Mouse (Mus musculus): ENCODE data around the gene Scamp2. TPM values are rescaled to one million over a fixed set of nuclear protein-coding genes. Genes with fewer than 3 reads are reported as not detected.

Gene Scamp2
- polyA plus RNA-seq, 2 experiments, result 13.9 to 21.1 TPM

DNA sequence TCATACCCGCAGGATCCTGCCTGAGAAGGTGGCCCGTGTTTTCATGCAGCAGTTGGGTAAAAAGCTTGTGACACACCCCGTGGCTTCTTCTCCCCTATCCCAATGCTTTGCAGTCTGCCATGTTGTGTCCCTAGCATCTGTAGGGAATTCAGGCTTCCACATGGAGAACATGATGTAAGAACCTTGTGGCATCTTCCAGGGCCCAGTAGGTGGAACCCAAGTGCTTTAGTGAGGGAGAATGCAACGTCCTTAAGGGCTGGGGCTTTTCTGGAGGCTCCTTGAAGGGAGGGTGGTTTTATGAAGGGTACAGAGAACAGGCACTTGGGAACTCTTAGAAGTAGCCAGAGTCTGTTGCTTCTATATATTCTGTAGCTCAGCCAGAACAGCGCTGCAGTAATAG, 30.0 kb downstream of the Scamp2 start:
- Histone ChIP-seq H3K27ac (no peak overlapping the region), H3K4me2 (ENCODE audit: low read depth) (no peak overlapping the region), H3K27me3 (ENCODE audit: control insufficient read depth, insufficient read depth, low read length) (no peaks in the 10 kb centered on the region), H3K4me1 (replicated peaks; ENCODE audit: control insufficient read depth in 2 of 2, insufficient read depth in 2 of 2, low read length in 1 of 2) (peaks cover 4 to 6% of the 10 kb centered on the region in 2 experiments), H3K36me3 (replicated peaks; ENCODE audit: control insufficient read depth, insufficient read depth, low read depth) (no peaks in the 10 kb centered on the region), H3K9me3 (ENCODE audit: control insufficient read depth, low read length) (no peaks in the 10 kb centered on the region), H3K4me3 (ENCODE audit: insufficient read depth in 1 of 2, low read depth in 2 of 2, low read length in 2 of 2) (no peak overlapping the region), H3K9ac (replicated peaks) (no peak overlapping the region)
- peak; percentile 32; the same call in 1 of the 2 replicates for TF ChIP-seq CTCF (IDR thresholded peaks at IDR 0.05; ENCODE audit: low read depth)
- no peak for TF ChIP-seq EP300 (IDR thresholded peaks at IDR 0.05; ENCODE audit: low read depth)
- ATAC-seq (ENCODE audit: insufficient read depth) (no peak), DNase-seq (ENCODE audit: low read depth in 3 of 3, low spot score in 3 of 3) (no peak)
- WGBS (ENCODE audit: insufficient replicate concordance), result 38% methylated on average over 5 of the region's 5 CpGs

DNA sequence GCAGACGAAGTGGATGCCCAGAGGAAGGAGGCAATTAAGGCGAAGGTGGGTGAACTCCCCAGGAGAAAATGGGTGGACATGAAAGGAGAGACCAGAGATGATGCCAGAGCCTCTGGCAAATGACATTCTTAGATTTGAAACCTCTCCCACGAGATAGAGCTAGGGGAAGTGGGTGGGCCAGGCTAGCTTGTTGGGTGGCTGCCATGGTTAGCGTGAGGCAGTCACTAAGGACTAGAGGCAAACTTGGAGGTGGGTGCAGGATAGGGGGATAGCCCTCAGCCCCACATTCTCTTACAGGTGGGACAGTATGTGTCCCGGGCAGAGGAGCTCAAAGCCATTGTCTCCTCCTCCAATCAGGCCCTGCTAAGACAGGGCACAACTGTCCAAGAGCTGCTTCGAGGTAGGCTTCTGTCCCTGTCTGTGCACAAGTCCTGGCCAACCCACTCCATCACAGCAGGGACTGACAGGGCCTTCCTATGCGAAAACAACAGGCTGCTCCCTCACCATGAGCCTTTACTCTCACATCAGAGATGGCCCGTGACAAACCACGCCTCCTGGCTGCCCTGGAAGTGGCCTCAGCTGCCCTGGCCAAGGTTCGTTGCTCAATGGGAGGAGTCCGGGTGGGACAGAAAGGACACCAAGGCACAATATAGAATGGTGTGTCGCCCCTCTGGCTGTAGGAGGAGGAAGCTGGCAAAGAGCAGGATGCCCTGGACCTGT, 32.9 kb downstream of the Scamp2 start:
- ATAC-seq (ENCODE audit: insufficient read depth), result no peak

DNA sequence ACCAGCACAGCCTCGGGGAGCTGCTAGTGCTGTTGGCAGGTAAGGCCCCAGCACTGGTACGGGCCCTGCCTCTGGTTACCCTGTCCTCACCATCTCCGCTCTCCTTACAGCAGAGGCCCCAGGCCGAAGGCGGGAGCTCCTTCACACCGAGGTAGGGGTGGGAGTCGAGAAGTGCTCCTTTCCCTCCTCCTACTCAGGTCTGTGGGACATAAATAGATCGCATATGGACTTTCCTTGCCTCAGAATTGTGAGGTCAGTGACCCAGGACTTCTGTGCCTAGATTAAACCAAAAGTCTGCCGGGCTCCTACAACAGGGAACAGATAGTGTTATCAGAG, 33.4 kb downstream of the Scamp2 start:
- Histone ChIP-seq H3K9ac (replicated peaks) (no peak overlapping the region), H3K4me2 (ENCODE audit: low read depth) (no peak overlapping the region), H3K4me1 (replicated peaks; ENCODE audit: control insufficient read depth in 2 of 2, insufficient read depth in 2 of 2, low read length in 1 of 2) (peaks cover 0 to under 1% of the 10 kb centered on the region in 2 experiments; a peak in 2 of 4 replicates), H3K4me3 (ENCODE audit: insufficient read depth in 1 of 2, low read depth in 2 of 2, low read length in 2 of 2) (no peak overlapping the region), H3K27me3 (ENCODE audit: control insufficient read depth, insufficient read depth, low read length) (no peaks in the 10 kb centered on the region), H3K9me3 (ENCODE audit: control insufficient read depth, low read length) (no peaks in the 10 kb centered on the region), H3K36me3 (replicated peaks; ENCODE audit: control insufficient read depth, insufficient read depth, low read depth) (no peaks in the 10 kb centered on the region), H3K27ac (no peak overlapping the region)
- TF ChIP-seq CTCF (IDR thresholded peaks at IDR 0.05; ENCODE audit: low read depth), result no peak
- no peak for TF ChIP-seq EP300 (IDR thresholded peaks at IDR 0.05; ENCODE audit: low read depth)
- DNase-seq (ENCODE audit: low read depth in 3 of 3, low spot score in 3 of 3) (no peak), ATAC-seq (ENCODE audit: insufficient read depth) (no peak)
- WGBS (ENCODE audit: insufficient replicate concordance), result 63% methylated on average over 9 of the region's 9 CpGs

More for the DNA sequence above, 32.9 kb downstream of the Scamp2 start:
- Histone ChIP-seq H3K36me3 (replicated peaks; ENCODE audit: control insufficient read depth, insufficient read depth, low read depth) (no peaks in the 10 kb centered on the region), H3K9me3 (ENCODE audit: control insufficient read depth, low read length) (no peaks in the 10 kb centered on the region), H3K4me1 (replicated peaks; ENCODE audit: control insufficient read depth in 2 of 2, insufficient read depth in 2 of 2, low read length in 1 of 2) (peaks cover 4 to 6% of the 10 kb centered on the region in 2 experiments), H3K4me3 (ENCODE audit: insufficient read depth in 1 of 2, low read depth in 2 of 2, low read length in 2 of 2) (no peak overlapping the region), H3K4me2 (ENCODE audit: low read depth) (no peak overlapping the region), H3K27me3 (ENCODE audit: control insufficient read depth, insufficient read depth, low read length) (no peaks in the 10 kb centered on the region), H3K27ac (no peak overlapping the region), H3K9ac (replicated peaks) (no peak overlapping the region)
- DNase-seq (ENCODE audit: low read depth in 3 of 3, low spot score in 3 of 3), result no peak
- 58% methylated on average over 12 of the region's 12 CpGs for WGBS (ENCODE audit: insufficient replicate concordance)
- TF ChIP-seq CTCF (IDR thresholded peaks at IDR 0.05; ENCODE audit: low read depth) (no peak), EP300 (IDR thresholded peaks at IDR 0.05; ENCODE audit: low read depth) (no peak)

DNA sequence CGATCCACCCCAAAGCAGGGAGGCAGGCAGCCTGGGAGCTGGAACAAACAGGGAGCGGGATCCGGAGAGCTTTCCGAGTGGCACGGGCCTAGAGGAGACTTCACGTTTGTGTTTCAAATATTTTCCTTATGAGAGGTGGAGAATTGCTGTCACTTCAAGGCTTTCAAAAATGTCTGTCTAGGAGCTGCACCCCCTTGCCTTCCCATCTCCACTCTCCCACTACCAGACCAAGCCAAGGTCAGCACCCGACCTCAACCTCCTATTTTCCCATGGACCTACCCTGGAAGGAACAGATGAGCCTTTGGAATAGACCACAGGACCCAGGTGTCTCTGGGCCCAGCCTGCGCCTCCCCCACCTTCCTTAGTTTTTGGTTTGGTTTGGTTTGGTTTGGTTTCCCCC, 36.5 kb downstream of the Scamp2 start:
- no peak for TF ChIP-seq CTCF (IDR thresholded peaks at IDR 0.05; ENCODE audit: low read depth)
- TF ChIP-seq EP300 (IDR thresholded peaks at IDR 0.05; ENCODE audit: low read depth), result no peak
- Histone ChIP-seq H3K9me3 (ENCODE audit: control insufficient read depth, low read length) (no peaks in the 10 kb centered on the region), H3K4me1 (replicated peaks; ENCODE audit: control insufficient read depth in 2 of 2, insufficient read depth in 2 of 2, low read length in 1 of 2) (peaks cover 5 to 13% of the 10 kb centered on the region in 2 experiments; a peak in 3 of 4 replicates), H3K4me2 (ENCODE audit: low read depth) (no peak overlapping the region), H3K4me3 (ENCODE audit: insufficient read depth in 1 of 2, low read depth in 2 of 2, low read length in 2 of 2) (no peak overlapping the region), H3K36me3 (replicated peaks; ENCODE audit: control insufficient read depth, insufficient read depth, low read depth) (no peaks in the 10 kb centered on the region), H3K9ac (replicated peaks) (no peak overlapping the region), H3K27me3 (ENCODE audit: control insufficient read depth, insufficient read depth, low read length) (no peaks in the 10 kb centered on the region), H3K27ac (no peak overlapping the region)
- 64% methylated on average over 8 of the region's 8 CpGs for WGBS (ENCODE audit: insufficient replicate concordance)
- ATAC-seq (ENCODE audit: insufficient read depth) (no peak), DNase-seq (ENCODE audit: low read depth in 3 of 3, low spot score in 3 of 3) (no peak)

DNA sequence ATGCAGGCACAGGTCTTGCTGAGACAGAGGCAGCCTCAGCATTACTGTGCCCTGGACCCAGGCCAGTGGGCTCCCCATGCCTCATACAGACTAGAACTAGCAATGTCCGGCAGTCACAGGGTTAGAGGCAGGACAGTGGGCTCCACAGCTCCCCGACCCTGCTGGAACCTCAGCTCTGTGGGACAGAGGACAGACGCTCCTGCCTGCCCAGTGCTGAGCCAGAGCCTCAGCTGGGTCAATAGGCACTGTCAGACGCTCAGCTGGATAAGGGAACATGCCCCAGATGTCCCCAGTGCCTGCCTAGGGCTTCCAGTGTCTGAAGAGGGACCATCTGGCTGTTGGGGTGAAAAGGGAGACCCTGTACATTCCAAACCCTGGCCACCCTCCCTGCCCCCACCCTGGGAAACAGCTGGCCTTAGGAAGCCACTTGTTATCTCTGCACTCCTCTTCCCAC, 37.2 kb downstream of the Scamp2 start:
- Histone ChIP-seq H3K4me3 (ENCODE audit: insufficient read depth in 1 of 2, low read depth in 2 of 2, low read length in 2 of 2) (no peak overlapping the region), H3K4me2 (ENCODE audit: low read depth) (no peak overlapping the region), H3K9me3 (ENCODE audit: control insufficient read depth, low read length) (no peaks in the 10 kb centered on the region), H3K27me3 (ENCODE audit: control insufficient read depth, insufficient read depth, low read length) (no peaks in the 10 kb centered on the region), H3K36me3 (replicated peaks; ENCODE audit: control insufficient read depth, insufficient read depth, low read depth) (no peaks in the 10 kb centered on the region), H3K4me1 (replicated peaks; ENCODE audit: control insufficient read depth in 2 of 2, insufficient read depth in 2 of 2, low read length in 1 of 2) (peaks cover 5 to 13% of the 10 kb centered on the region in 2 experiments; a peak in 3 of 4 replicates), H3K27ac (no peak overlapping the region), H3K9ac (replicated peaks) (no peak overlapping the region)
- no peak for DNase-seq (ENCODE audit: low read depth in 3 of 3, low spot score in 3 of 3)
- ATAC-seq (ENCODE audit: insufficient read depth), result no peak
- 35% methylated on average over 4 of the region's 4 CpGs for WGBS (ENCODE audit: insufficient replicate concordance)
- no peak for TF ChIP-seq EP300 (IDR thresholded peaks at IDR 0.05; ENCODE audit: low read depth)
- TF ChIP-seq CTCF (IDR thresholded peaks at IDR 0.05; ENCODE audit: low read depth), result no peak

Measured in liver, embryonic 14.5 days (tissue).